Mouse (Mus musculus) midbrain, embryonic 15.5 days (tissue): ENCODE measurements around the gene Tmc3. TPM values are rescaled to one million over a fixed set of nuclear protein-coding genes. Genes with fewer than 3 reads are reported as not detected.

ENCODE experiments used
- ATAC-seq: fragments of 200-750 bp; cut with Nextera tagmentation; replicated peaks from 2 replicates; pipeline ENCODE4 v1.8.0; 2017; ENCODE audit warnings: moderate TSS enrichment
- H3K27ac ChIP-seq: fragments of 300-500 bp; sonication (generic); 2 replicates; pipeline ENCODE4 v1.5.1; 2015; ENCODE audit warnings: mild to moderate bottlenecking, inconsistent platforms
- H3K27me3 ChIP-seq: fragments of 300-500 bp; sonication (generic); replicated peaks from 2 replicates; pipeline ENCODE4 v1.6.1; 2015; ENCODE audit warnings: inconsistent platforms
- H3K36me3 ChIP-seq: fragments of 300-500 bp; sonication (generic); replicated peaks from 2 replicates; pipeline ENCODE4 v1.6.1; 2015; ENCODE audit warnings: inconsistent platforms
- H3K4me1 ChIP-seq: fragments of 300-500 bp; sonication (generic); 2 replicates; pipeline ENCODE4 v1.6.1; 2015; ENCODE audit warnings: inconsistent platforms
- H3K4me2 ChIP-seq: fragments of 300-500 bp; sonication (generic); 2 replicates; pipeline ENCODE4 v1.6.1; 2015; ENCODE audit warnings: inconsistent platforms, mild to moderate bottlenecking, moderate library complexity
- H3K4me3 ChIP-seq: fragments of 300-500 bp; sonication (generic); 2 replicates; pipeline ENCODE4 v1.5.1; 2015; ENCODE audit warnings: mild to moderate bottlenecking, inconsistent platforms
- H3K9ac ChIP-seq: fragments of 300-500 bp; sonication (generic); 2 replicates; pipeline ENCODE4 v1.6.1; 2015; ENCODE audit warnings: mild to moderate bottlenecking, inconsistent platforms
- H3K9me3 ChIP-seq: fragments of 300-500 bp; sonication (generic); 2 replicates; pipeline ENCODE4 v1.6.1; 2016; ENCODE audit warnings: inconsistent platforms
- WGBS: fragments of 180-500 bp; shearing (Covaris S2); methylation state at CpG from one replicate; pipeline ENCODE4 v1.1.7; 2015; ENCODE audit warnings: mixed read lengths; 5-methylcytosine and 5-hydroxymethylcytosine counted together
- polyA plus RNA-seq: library from polyadenylated mRNA; unstranded; fragments of >200 nt; fragmentation: Nextera tagmentation; extraction: Ambion mirVana; gene quantifications from 2 replicates; pipeline ENCODE4 v1.2.1, GENCODE M21; 2015

Gene Tmc3
- polyA plus RNA-seq, 1 experiment from 2014 or later = 0.37 TPM

DNA sequence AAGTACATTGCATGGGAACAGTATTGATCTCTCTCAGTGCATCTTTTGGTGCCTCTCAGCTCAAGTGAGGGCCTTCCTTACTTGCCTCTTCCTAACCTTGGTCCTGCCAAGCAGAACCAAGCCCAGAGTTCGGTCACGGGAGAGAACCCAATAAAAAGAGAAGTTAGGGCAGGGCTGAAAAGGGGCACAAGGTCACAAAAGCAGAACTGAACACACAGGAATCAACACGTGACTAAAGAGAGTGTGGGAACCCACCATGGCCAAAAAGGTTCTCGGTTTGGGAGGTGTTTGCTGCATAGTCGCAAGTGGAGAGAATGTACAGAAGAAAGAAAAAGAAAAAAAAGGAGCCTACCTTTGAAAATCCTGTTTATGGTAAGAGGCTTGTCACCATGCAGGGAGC lies 60.7 kb downstream of the Tmc3 start:
- H3K36me3 ChIP-seq = no peaks in the 10 kb centered on the region
- no peak overlapping the region for H3K4me2 ChIP-seq
- no peak overlapping the region for H3K27ac ChIP-seq
- H3K9me3 ChIP-seq = no peaks in the 10 kb centered on the region
- no peak overlapping the region for H3K9ac ChIP-seq
- no peaks in the 10 kb centered on the region for H3K4me1 ChIP-seq
- H3K4me3 ChIP-seq = no peak overlapping the region
- ATAC-seq = no peak
- WGBS = 83% methylated on average over 5 of the region's 5 CpGs
- no peaks in the 10 kb centered on the region for H3K27me3 ChIP-seq

DNA sequence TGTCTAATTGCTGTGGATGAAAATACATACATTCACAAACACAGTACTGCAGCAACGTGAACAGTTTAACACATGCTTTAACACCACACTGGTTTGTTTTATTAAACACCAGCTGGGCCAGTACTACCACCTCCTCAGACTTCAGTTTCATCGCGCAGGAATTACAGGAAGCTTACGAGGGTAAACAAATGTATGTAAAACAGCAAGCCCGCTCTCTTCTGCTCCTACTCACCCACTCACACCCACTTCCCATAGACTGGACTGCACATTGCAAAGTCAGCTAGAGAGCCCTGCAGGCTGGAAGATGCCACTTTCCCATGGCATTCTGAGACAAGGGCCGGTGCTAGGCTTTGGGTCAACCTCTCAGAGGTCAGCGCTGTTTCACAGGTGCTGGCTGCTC lies 64.1 kb downstream of the Tmc3 start:
- no peak overlapping the region for H3K4me3 ChIP-seq
- H3K36me3 ChIP-seq = no peaks in the 10 kb centered on the region
- no peak overlapping the region for H3K9ac ChIP-seq
- no peak overlapping the region for H3K4me2 ChIP-seq
- no peak overlapping the region for H3K27ac ChIP-seq
- H3K27me3 ChIP-seq = no peaks in the 10 kb centered on the region
- no peaks in the 10 kb centered on the region for H3K4me1 ChIP-seq
- WGBS = 85% methylated on average over 7 of the region's 7 CpGs
- ATAC-seq = no peak
- no peaks in the 10 kb centered on the region for H3K9me3 ChIP-seq

DNA sequence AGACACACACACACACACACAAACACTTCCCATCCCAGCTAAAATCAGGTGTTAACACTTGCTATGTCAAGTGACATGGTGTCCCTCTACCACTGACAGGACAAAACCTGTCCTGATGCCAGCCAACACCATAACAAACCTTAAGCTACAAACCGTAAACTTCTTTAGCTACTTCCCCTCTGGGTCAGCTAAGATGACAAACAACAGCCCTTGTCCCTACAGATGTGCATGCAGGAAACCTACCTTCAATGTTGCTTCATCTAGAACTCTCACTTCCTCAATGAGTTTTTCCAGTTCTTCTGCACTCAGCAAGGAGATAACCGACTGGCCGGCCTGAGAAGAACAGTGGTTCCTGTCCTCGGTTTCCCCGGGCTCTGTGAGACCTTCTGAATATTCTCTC lies 65.9 kb downstream of the Tmc3 start:
- 92% methylated on average over 5 of the region's 5 CpGs for WGBS
- no peaks in the 10 kb centered on the region for H3K9me3 ChIP-seq
- no peak overlapping the region for H3K9ac ChIP-seq
- H3K27ac ChIP-seq = no peak overlapping the region
- H3K4me2 ChIP-seq = no peak overlapping the region
- ATAC-seq = no peak
- no peaks in the 10 kb centered on the region for H3K36me3 ChIP-seq
- no peak overlapping the region for H3K4me3 ChIP-seq
- no peaks in the 10 kb centered on the region for H3K4me1 ChIP-seq
- H3K27me3 ChIP-seq = no peaks in the 10 kb centered on the region

DNA sequence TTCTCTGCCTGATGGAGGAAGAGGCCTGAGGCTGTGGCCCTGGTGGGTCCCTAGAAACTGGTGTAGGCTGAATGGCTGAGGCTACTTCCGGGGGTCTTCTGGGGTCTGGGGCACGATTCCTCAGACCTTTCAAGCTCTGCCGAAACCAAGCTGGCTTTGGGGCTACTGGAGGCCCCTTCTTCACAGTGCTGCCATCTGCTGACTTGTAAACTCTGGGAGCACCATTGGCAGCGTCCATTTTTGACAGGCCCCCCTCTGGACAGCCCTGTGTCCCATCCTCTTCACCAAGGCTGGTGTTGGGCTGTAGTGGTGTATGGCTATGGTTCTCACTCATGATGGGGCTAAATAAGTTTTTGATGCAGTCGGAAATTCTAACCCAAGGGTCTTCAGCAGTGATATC lies 67.8 kb downstream of the Tmc3 start:
- Histone ChIP-seq H3K9me3 (no peaks in the 10 kb centered on the region), H3K4me3 (no peak overlapping the region), H3K36me3 (no peaks in the 10 kb centered on the region), H3K9ac (no peak overlapping the region), H3K27ac (no peak overlapping the region), H3K27me3 (no peaks in the 10 kb centered on the region), H3K4me1 (no peaks in the 10 kb centered on the region), H3K4me2 (no peak overlapping the region)
- WGBS = 78% methylated on average over 5 of the region's 5 CpGs
- ATAC-seq = no peak

DNA sequence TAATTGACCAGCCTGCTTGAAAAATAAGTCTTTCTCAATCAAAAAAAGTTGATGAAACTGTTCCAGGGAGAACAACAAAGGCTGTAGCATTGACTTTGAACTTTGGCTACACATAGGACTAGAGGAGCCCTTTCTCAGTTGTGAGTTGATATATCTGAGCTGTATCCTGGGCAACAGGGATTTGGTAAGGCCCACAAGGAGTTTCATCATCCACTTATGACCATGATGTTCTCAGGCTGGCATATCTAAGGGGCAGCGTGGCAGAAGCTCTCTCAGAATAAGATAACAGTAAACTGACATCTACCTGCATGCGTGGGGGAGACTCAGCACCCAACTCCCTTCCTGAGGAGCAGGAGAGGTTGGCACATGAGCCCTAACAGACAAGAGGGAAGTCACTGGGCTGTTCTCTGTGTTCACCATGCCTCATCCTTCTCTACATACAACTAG lies 68.9 kb downstream of the Tmc3 start:
- WGBS = 92% methylated on average over 2 of the region's 2 CpGs
- no peak for ATAC-seq
- H3K9me3 ChIP-seq = no peaks in the 10 kb centered on the region

DNA sequence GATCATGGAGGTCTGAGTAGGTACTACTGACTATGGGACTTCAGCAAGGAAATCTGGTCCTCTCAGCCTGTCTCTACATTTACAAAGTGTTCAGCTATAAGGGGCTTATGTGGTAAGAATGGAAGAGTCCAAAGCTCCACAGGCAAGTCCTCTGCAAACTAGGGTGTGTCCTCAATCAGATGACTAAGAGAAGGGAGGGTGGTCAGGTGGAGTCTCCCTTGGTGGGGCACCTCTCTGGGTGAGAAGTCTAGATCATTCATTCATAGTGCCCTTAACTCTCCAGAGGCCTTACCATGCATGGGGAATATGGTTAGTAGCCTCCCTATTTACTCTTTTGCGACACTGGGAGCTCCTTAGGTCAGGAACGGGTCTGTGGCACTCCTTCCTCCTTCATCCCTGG lies 69.5 kb downstream of the Tmc3 start:
- WGBS = 86% methylated on average over 2 of the region's 2 CpGs
- no peak overlapping the region for H3K4me3 ChIP-seq
- H3K9me3 ChIP-seq = no peaks in the 10 kb centered on the region
- no peaks in the 10 kb centered on the region for H3K27me3 ChIP-seq
- no peak overlapping the region for H3K27ac ChIP-seq
- no peaks in the 10 kb centered on the region for H3K4me1 ChIP-seq
- ATAC-seq = no peak
- no peaks in the 10 kb centered on the region for H3K36me3 ChIP-seq
- no peak overlapping the region for H3K4me2 ChIP-seq
- no peak overlapping the region for H3K9ac ChIP-seq

More for the DNA sequence above, 68.9 kb downstream of the Tmc3 start:
- Histone ChIP-seq H3K4me2 (no peak overlapping the region), H3K27ac (no peak overlapping the region), H3K27me3 (no peaks in the 10 kb centered on the region), H3K36me3 (no peaks in the 10 kb centered on the region), H3K4me1 (no peaks in the 10 kb centered on the region), H3K4me3 (no peak overlapping the region), H3K9ac (no peak overlapping the region)

DNA sequence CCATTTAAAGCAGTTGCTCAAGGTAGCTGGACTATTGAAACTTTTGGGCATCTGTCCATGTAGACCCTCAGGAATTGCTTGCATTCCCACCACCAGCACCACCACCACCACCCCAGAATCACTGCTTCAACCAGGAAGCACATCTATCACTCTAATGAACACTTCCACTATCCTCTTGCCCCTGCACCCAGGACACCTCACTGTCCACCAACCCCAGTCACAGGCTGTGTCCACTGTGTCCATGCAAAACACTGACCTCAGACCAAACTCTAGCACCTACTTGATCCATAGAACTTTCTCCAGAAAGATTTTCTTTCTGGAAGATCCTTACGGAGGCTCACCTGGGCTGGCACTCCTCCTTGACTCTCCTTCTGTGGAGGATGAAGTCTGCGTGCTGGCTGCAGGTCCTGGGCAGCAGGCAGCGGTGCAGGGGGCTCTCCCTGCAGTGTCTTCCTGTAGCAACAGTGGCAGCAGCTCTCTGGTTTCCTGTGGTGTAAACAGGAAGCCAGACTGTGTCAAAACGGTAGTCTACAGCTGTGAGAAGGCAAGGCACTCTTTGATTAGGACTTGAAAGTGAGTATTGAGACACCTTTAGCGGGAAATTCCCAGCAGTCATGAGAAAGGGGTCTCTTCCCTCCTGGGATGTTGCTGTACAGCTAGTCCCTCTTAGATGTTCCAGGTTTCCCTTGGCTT lies 70.4 kb downstream of the Tmc3 start:
- no peaks in the 10 kb centered on the region for H3K27me3 ChIP-seq
- no peak for ATAC-seq
- 75% methylated on average over 5 of the region's 5 CpGs for WGBS
- no peaks in the 10 kb centered on the region for H3K9me3 ChIP-seq
- H3K9ac ChIP-seq = no peak overlapping the region
- H3K4me1 ChIP-seq = no peaks in the 10 kb centered on the region
- H3K36me3 ChIP-seq = no peaks in the 10 kb centered on the region
- no peak overlapping the region for H3K4me3 ChIP-seq
- no peak overlapping the region for H3K4me2 ChIP-seq
- H3K27ac ChIP-seq = no peak overlapping the region

DNA sequence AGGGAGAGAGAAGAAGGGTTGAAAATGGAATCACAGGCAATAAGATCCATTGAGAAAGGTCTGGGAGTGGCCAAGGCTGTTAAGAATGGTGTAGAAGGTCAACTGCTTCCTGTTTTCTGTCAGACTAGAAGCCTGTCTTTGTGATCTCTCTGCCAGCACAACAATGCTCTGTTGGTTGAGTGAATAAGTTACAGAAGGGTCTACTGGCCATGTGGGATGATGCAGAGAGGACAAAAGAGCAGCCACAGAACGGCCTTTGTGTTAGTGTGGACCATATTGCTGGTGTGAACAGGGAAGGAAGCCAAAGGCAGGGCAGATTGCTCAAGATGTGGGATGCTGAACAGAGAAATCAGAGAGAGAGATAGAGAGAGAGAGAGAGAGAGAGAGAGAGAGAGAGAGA lies 74.0 kb downstream of the Tmc3 start:
- Histone ChIP-seq H3K4me3 (no peak overlapping the region), H3K9me3 (no peaks in the 10 kb centered on the region), H3K9ac (no peak overlapping the region), H3K4me2 (no peak overlapping the region), H3K36me3 (no peaks in the 10 kb centered on the region), H3K27me3 (no peaks in the 10 kb centered on the region), H3K4me1 (no peaks in the 10 kb centered on the region), H3K27ac (no peak overlapping the region)
- WGBS = 86% methylated on average over 1 of the region's 1 CpGs
- ATAC-seq = no peak

DNA sequence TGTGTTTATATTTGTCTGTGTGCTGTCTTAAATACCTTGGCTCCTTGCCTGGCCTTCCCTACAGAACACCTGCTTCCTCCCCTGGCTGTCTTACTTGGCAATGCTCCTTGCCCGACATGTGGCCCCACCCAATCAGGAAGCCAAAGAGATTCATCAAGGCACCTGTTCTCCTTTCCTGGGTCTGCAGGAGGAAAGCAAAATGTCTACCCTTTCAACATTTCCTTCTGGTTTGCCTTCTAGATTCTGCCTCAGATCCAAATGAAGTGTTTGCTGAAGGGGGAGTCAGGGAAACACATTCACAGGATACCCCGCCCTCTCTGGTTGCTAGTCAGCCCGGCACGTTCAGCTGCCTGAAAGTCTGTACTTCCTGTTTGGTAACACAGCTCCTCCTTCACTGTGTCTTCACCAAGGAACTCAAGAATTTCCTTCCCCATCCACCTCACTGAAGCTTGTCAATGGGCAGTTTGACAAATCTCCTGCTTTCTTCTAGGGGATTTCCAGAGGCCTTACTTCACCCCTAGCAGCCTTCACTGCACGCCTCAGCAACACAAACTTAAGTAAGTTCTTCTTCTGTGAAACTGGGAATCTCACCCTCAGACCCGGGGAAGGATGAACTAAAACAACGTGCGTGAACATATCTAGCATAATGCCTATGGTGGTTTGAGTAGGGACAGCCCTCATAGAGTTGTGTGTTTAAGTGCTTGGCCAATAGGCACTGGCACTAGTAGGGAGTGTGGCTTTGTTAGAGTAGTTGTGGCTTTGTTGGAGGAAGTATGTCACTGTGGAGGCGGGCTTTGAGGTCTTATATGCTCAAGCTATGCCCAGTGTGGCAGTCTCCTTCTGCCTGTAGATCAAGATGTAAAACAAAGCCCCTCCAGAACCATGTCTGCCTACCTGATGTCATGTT lies 74.7 kb downstream of the Tmc3 start:
- Histone ChIP-seq H3K9me3 (no peaks in the 10 kb centered on the region), H3K9ac (no peak overlapping the region), H3K27ac (no peak overlapping the region), H3K4me3 (no peak overlapping the region), H3K4me2 (no peak overlapping the region), H3K4me1 (no peaks in the 10 kb centered on the region), H3K36me3 (no peaks in the 10 kb centered on the region), H3K27me3 (no peaks in the 10 kb centered on the region)
- no peak for ATAC-seq
- 91% methylated on average over 9 of the region's 9 CpGs for WGBS

DNA sequence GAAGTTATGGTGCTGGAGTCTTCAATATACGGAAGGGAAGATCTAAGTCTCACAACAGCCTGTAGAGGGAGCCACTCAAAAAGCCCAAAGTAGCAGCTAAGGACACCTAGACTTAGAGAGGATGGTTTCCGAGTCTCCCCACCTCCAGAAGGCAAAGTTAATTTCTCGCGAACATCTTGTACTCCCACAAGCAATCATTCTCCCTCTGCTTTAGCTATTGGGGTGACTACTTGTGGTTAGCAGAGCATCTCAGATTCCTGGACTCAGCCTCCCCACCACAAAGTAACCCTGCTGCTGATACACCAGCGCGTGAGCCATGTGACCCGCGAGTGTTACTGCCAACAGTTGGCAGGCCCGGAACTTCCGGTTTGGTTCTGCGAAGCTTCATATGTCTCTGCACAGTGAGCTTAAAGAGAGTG lies 75.6 kb downstream of the Tmc3 start:
- Histone ChIP-seq H3K4me2 (no peak overlapping the region), H3K4me3 (no peak overlapping the region), H3K36me3 (no peaks in the 10 kb centered on the region), H3K27me3 (no peaks in the 10 kb centered on the region), H3K9ac (no peak overlapping the region), H3K9me3 (no peaks in the 10 kb centered on the region), H3K27ac (no peak overlapping the region), H3K4me1 (no peaks in the 10 kb centered on the region)
- no peak for ATAC-seq
- WGBS = 94% methylated on average over 11 of the region's 11 CpGs

DNA sequence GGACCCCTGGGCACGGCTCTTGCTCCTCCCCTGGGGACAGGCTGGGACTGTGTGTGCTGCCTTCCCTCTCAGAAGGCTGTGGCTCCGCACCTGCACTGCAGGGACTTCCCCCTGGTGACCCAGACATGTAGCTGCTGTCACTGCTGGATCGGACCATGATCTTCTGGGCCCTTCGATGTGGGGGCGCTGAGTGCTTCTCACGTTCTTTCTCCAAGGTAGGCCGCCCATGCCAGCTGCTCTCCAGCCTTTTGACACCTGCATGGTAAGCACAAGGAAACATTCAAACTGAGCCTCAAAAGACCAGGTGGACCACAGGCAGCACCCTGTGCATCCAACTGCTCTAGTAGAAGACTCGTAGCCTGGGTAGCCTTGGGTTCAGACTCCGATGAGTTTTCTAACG lies 76.3 kb downstream of the Tmc3 start:
- H3K4me1 ChIP-seq = no peaks in the 10 kb centered on the region
- ATAC-seq = no peak
- 90% methylated on average over 10 of the region's 10 CpGs for WGBS

DNA sequence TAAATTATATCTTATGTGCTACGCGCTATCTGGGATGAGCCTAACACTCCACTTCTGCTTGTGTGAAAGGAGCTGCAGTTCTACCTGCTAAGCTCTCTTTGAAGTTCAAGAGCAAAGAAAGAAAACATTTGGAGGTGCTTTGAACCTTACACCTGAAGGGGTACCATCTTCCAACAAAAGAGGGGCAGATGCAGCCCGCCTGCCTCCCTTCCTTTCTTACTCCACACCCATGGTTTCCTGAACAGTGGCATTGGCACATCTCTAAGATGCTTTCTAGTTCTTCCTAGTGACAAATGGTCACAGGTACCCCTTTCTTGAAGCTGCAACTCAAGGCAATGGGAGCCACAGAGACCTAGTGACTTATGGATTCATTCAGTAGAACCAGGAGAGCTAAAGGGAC lies 77.0 kb downstream of the Tmc3 start:
- Histone ChIP-seq H3K4me3 (no peak overlapping the region), H3K36me3 (no peaks in the 10 kb centered on the region), H3K9ac (no peak overlapping the region), H3K27me3 (no peaks in the 10 kb centered on the region), H3K27ac (no peak overlapping the region), H3K4me2 (no peak overlapping the region), H3K4me1 (no peaks in the 10 kb centered on the region), H3K9me3 (no peaks in the 10 kb centered on the region)
- no peak for ATAC-seq
- WGBS = 93% methylated on average over 3 of the region's 3 CpGs

More for the DNA sequence above, 76.3 kb downstream of the Tmc3 start:
- Histone ChIP-seq H3K4me2 (no peak overlapping the region), H3K9me3 (no peaks in the 10 kb centered on the region), H3K27me3 (no peaks in the 10 kb centered on the region), H3K27ac (no peak overlapping the region), H3K36me3 (no peaks in the 10 kb centered on the region), H3K9ac (no peak overlapping the region), H3K4me3 (no peak overlapping the region)
